Mouse (Mus musculus): ENCODE results near the gene Tbc1d14. TPM values are rescaled to one million over a fixed set of nuclear protein-coding genes. Genes with fewer than 3 reads are reported as not detected.

Tbc1d14 gene
- total RNA-seq, 2 experiments from 2014 or later, result 14.3 to 16.7 TPM

GRCm38 (mm10) chr5:36559510-36560235 is 33.4 kb downstream of the Tbc1d14 start:
- peak overlapping the region; percentile 2; the same call in 1 of the 2 replicates for H3K27ac ChIP-seq
- no peak overlapping the region for H3K4me3 ChIP-seq
- TF ChIP-seq CTCF (IDR thresholded peaks at IDR 0.05), result no peak
- DNase-seq, result no peak
- intact Hi-C loops (cut with DNase I), result no loop called here

GRCm38 (mm10) chr5:36559106-36559505 is 34.0 kb downstream of the Tbc1d14 start:
- DNase-seq, result no peak
- Histone ChIP-seq H3K4me3 (no peak overlapping the region), H3K27ac (no peak overlapping the region)
- no peak for TF ChIP-seq CTCF (IDR thresholded peaks at IDR 0.05)
- intact Hi-C loops (cut with DNase I), result no loop called here

- Histone ChIP-seq H3K4me3 (no peak overlapping the region), H3K27ac (no peak overlapping the region)
- DNase-seq, result no peak
- intact Hi-C loops (cut with DNase I), result no loop called here
- no peak for TF ChIP-seq CTCF (IDR thresholded peaks at IDR 0.05)
Measured at GRCm38 (mm10) chr5:36558526-36558925, 34.5 kb downstream of the Tbc1d14 start.

- no peak for DNase-seq
Measured at GRCm38 (mm10) chr5:36557584-36558308, 35.3 kb downstream of the Tbc1d14 start.

GRCm38 (mm10) chr5:36556906-36557305 is 36.2 kb downstream of the Tbc1d14 start:
- intact Hi-C loops (cut with DNase I), result no loop called here
- no peak for DNase-seq
- H3K4me3 ChIP-seq, result no peak overlapping the region
- H3K27ac ChIP-seq, result no peak overlapping the region
- no peak for TF ChIP-seq CTCF (IDR thresholded peaks at IDR 0.05)

More at GRCm38 (mm10) chr5:36557584-36558308, 35.3 kb downstream of the Tbc1d14 start:
- no peak overlapping the region for H3K4me3 ChIP-seq
- no peak overlapping the region for H3K27ac ChIP-seq
- intact Hi-C loops (cut with DNase I), result no loop called here
- no peak for TF ChIP-seq CTCF (IDR thresholded peaks at IDR 0.05)

GRCm38 (mm10) chr5:36556289-36556688 is 36.8 kb downstream of the Tbc1d14 start:
- H3K4me3 ChIP-seq, result no peak overlapping the region
- TF ChIP-seq CTCF (IDR thresholded peaks at IDR 0.05), result no peak
- H3K27ac ChIP-seq, result no peak overlapping the region
- intact Hi-C loops (cut with DNase I), result no loop called here
- DNase-seq, result no peak

- intact Hi-C loops (cut with DNase I), result no loop called here
- H3K27ac ChIP-seq, result no peak overlapping the region
- no peak for TF ChIP-seq CTCF (IDR thresholded peaks at IDR 0.05)
- no peak for DNase-seq
- no peak overlapping the region for H3K4me3 ChIP-seq
Measured at GRCm38 (mm10) chr5:36554496-36554895, 38.6 kb downstream of the Tbc1d14 start.

GRCm38 (mm10) chr5:36553886-36554285 is 39.2 kb downstream of the Tbc1d14 start:
- no peak overlapping the region for H3K27ac ChIP-seq

GRCm38 (mm10) chr5:36553056-36553606 is 39.9 kb downstream of the Tbc1d14 start:
- TF ChIP-seq CTCF (IDR thresholded peaks at IDR 0.05), result no peak
- H3K4me3 ChIP-seq, result no peak overlapping the region
- H3K27ac ChIP-seq, result no peak overlapping the region
- intact Hi-C loops (cut with DNase I), result no loop called here
- no peak for DNase-seq

More at GRCm38 (mm10) chr5:36553886-36554285, 39.2 kb downstream of the Tbc1d14 start:
- no peak for TF ChIP-seq CTCF (IDR thresholded peaks at IDR 0.05)
- DNase-seq, result no peak
- no peak overlapping the region for H3K4me3 ChIP-seq
- intact Hi-C loops (cut with DNase I), result no loop called here

GRCm38 (mm10) chr5:36552391-36552790 is 40.7 kb downstream of the Tbc1d14 start:
- no peak for TF ChIP-seq CTCF (IDR thresholded peaks at IDR 0.05)
- no peak overlapping the region for H3K27ac ChIP-seq
- intact Hi-C loops (cut with DNase I), result no loop called here
- H3K4me3 ChIP-seq, result no peak overlapping the region
- DNase-seq, result no peak

- intact Hi-C loops (cut with DNase I), result no loop called here
- Histone ChIP-seq H3K27ac (no peak overlapping the region), H3K4me3 (no peak overlapping the region)
- no peak for TF ChIP-seq CTCF (IDR thresholded peaks at IDR 0.05)
- DNase-seq, result no peak
Measured at GRCm38 (mm10) chr5:36549243-36549642, 43.8 kb downstream of the Tbc1d14 start.

- Histone ChIP-seq H3K27ac (no peak overlapping the region), H3K4me3 (no peak overlapping the region)
- DNase-seq, result no peak
- intact Hi-C loops (cut with DNase I), result no loop called here
- TF ChIP-seq CTCF (IDR thresholded peaks at IDR 0.05), result no peak
Measured at GRCm38 (mm10) chr5:36544765-36545164, 48.3 kb downstream of the Tbc1d14 start.

- DNase-seq, result peak; percentile 17
- Histone ChIP-seq H3K4me3 (no peak overlapping the region), H3K27ac (no peak overlapping the region)
- TF ChIP-seq CTCF (IDR thresholded peaks at IDR 0.05), result no peak
- intact Hi-C loops (cut with DNase I), result no loop called here
Measured at GRCm38 (mm10) chr5:36540928-36541327, 52.1 kb downstream of the Tbc1d14 start.
